Mouse (Mus musculus) embryonic facial prominence, embryonic 15.5 days (tissue): ENCODE results near the gene Dscam. TPM values are rescaled to one million over a fixed set of nuclear protein-coding genes. Genes with fewer than 3 reads are reported as not detected.

Experiments used
- ATAC-seq: fragments of 200-750 bp; cut with Nextera tagmentation; 2 replicates; pipeline ENCODE4 v1.8.0; 2017; ENCODE audit warnings: low read depth, moderate TSS enrichment; ENCODE audit not compliant: insufficient number of reproducible peaks, low FRiP score, low TSS enrichment
- H3K27ac ChIP-seq: fragments of 300-500 bp; sonication (generic); replicated peaks from 2 replicates; pipeline ENCODE4 v1.5.1; 2015; ENCODE audit warnings: mild to moderate bottlenecking, inconsistent platforms
- H3K27me3 ChIP-seq: fragments of 300-500 bp; sonication (generic); 2 replicates; pipeline ENCODE4 v1.6.1; 2015; ENCODE audit warnings: inconsistent platforms
- H3K36me3 ChIP-seq: fragments of 300-500 bp; sonication (generic); 2 replicates; pipeline ENCODE4 v1.6.1; 2015; ENCODE audit warnings: mild to moderate bottlenecking, inconsistent platforms
- H3K4me1 ChIP-seq: fragments of 300-500 bp; sonication (generic); 2 replicates; pipeline ENCODE4 v1.6.1; 2015; ENCODE audit warnings: inconsistent platforms
- H3K4me2 ChIP-seq: fragments of 300-500 bp; sonication (generic); replicated peaks from 2 replicates; pipeline ENCODE4 v1.6.1; 2015; ENCODE audit warnings: mild to moderate bottlenecking, inconsistent platforms
- H3K4me3 ChIP-seq: fragments of 300-500 bp; sonication (generic); replicated peaks from 2 replicates; pipeline ENCODE4 v1.5.1; 2015; ENCODE audit warnings: mild to moderate bottlenecking, inconsistent platforms
- H3K9ac ChIP-seq: fragments of 300-500 bp; sonication (generic); 2 replicates; pipeline ENCODE4 v1.6.1; 2015; ENCODE audit warnings: inconsistent platforms
- H3K9me3 ChIP-seq: fragments of 300-500 bp; sonication (generic); replicated peaks from 2 replicates; pipeline ENCODE4 v1.6.1; 2016; ENCODE audit warnings: inconsistent platforms
- WGBS: fragments of 180-500 bp; shearing (Covaris S2); methylation state at CpG from one replicate; pipeline ENCODE4 v1.1.7; 2015; 5-methylcytosine and 5-hydroxymethylcytosine counted together
- polyA plus RNA-seq: library from polyadenylated mRNA; unstranded; fragments of >200 nt; fragmentation: Nextera tagmentation; extraction: Ambion mirVana; gene quantifications from 2 replicates; pipeline ENCODE4 v1.2.1, GENCODE M21; 2015

Dscam gene
- polyA plus RNA-seq, 1 experiment from 2014 or later: 0.31 TPM

- Histone ChIP-seq H3K4me1 (no peaks in the 10 kb centered on the region), H3K27ac (no peak overlapping the region), H3K36me3 (no peaks in the 10 kb centered on the region), H3K27me3 (no peaks in the 10 kb centered on the region), H3K9me3 (no peaks in the 10 kb centered on the region), H3K4me2 (no peak overlapping the region), H3K4me3 (no peak overlapping the region), H3K9ac (no peak overlapping the region)
- no peak for ATAC-seq
- WGBS: 81% methylated on average over 2 of the region's 2 CpGs
Observed at GRCm38 (mm10) chr16:96931771-96932170, 238.8 kb downstream of the Dscam start.

GRCm38 (mm10) chr16:96928011-96928410 lies 242.5 kb downstream of the Dscam start:
- WGBS: 76% methylated on average over 1 of the region's 1 CpGs

GRCm38 (mm10) chr16:96927408-96927807 lies 243.1 kb downstream of the Dscam start:
- no peak for ATAC-seq
- H3K27me3 ChIP-seq: no peaks in the 10 kb centered on the region
- H3K36me3 ChIP-seq: no peaks in the 10 kb centered on the region
- no peak overlapping the region for H3K9ac ChIP-seq
- no peak overlapping the region for H3K4me3 ChIP-seq
- no peak overlapping the region for H3K4me2 ChIP-seq
- no peaks in the 10 kb centered on the region for H3K4me1 ChIP-seq
- no peak overlapping the region for H3K27ac ChIP-seq
- no peaks in the 10 kb centered on the region for H3K9me3 ChIP-seq

More at GRCm38 (mm10) chr16:96928011-96928410, 242.5 kb downstream of the Dscam start:
- no peak overlapping the region for H3K4me3 ChIP-seq
- H3K27me3 ChIP-seq: no peaks in the 10 kb centered on the region
- no peak overlapping the region for H3K9ac ChIP-seq
- no peak overlapping the region for H3K4me2 ChIP-seq
- no peaks in the 10 kb centered on the region for H3K4me1 ChIP-seq
- no peak overlapping the region for H3K27ac ChIP-seq
- H3K36me3 ChIP-seq: no peaks in the 10 kb centered on the region
- ATAC-seq: no peak
- H3K9me3 ChIP-seq: no peaks in the 10 kb centered on the region

- Histone ChIP-seq H3K4me1 (no peaks in the 10 kb centered on the region), H3K36me3 (no peaks in the 10 kb centered on the region), H3K27ac (no peak overlapping the region), H3K4me2 (no peak overlapping the region), H3K9ac (no peak overlapping the region), H3K9me3 (no peaks in the 10 kb centered on the region), H3K4me3 (no peak overlapping the region), H3K27me3 (no peaks in the 10 kb centered on the region)
- ATAC-seq: no peak
- WGBS: 59% methylated on average over 3 of the region's 3 CpGs
Observed at GRCm38 (mm10) chr16:96926977-96927376, 243.6 kb downstream of the Dscam start.

GRCm38 (mm10) chr16:96923941-96924340 lies 246.6 kb downstream of the Dscam start:
- H3K9me3 ChIP-seq: no peaks in the 10 kb centered on the region
- no peak overlapping the region for H3K4me3 ChIP-seq
- no peak overlapping the region for H3K27ac ChIP-seq
- no peaks in the 10 kb centered on the region for H3K4me1 ChIP-seq
- no peak overlapping the region for H3K4me2 ChIP-seq
- no peaks in the 10 kb centered on the region for H3K27me3 ChIP-seq
- no peaks in the 10 kb centered on the region for H3K36me3 ChIP-seq
- ATAC-seq: no peak
- no peak overlapping the region for H3K9ac ChIP-seq
- WGBS: 81% methylated on average over 4 of the region's 4 CpGs

- Histone ChIP-seq H3K36me3 (no peaks in the 10 kb centered on the region), H3K27ac (no peak overlapping the region), H3K4me2 (no peak overlapping the region), H3K4me1 (no peaks in the 10 kb centered on the region), H3K9me3 (no peaks in the 10 kb centered on the region), H3K27me3 (no peaks in the 10 kb centered on the region), H3K9ac (no peak overlapping the region), H3K4me3 (no peak overlapping the region)
- 84% methylated on average over 3 of the region's 3 CpGs for WGBS
- ATAC-seq: no peak
Observed at GRCm38 (mm10) chr16:96914495-96914894, 256.1 kb downstream of the Dscam start.

GRCm38 (mm10) chr16:96912836-96913235 lies 257.7 kb downstream of the Dscam start:
- no peaks in the 10 kb centered on the region for H3K27me3 ChIP-seq
- WGBS: 84% methylated on average over 7 of the region's 7 CpGs
- H3K27ac ChIP-seq: no peak overlapping the region
- H3K9ac ChIP-seq: no peak overlapping the region
- H3K4me3 ChIP-seq: no peak overlapping the region
- no peaks in the 10 kb centered on the region for H3K4me1 ChIP-seq
- no peak overlapping the region for H3K4me2 ChIP-seq
- H3K9me3 ChIP-seq: no peaks in the 10 kb centered on the region
- no peaks in the 10 kb centered on the region for H3K36me3 ChIP-seq
- ATAC-seq: no peak

- H3K36me3 ChIP-seq: no peaks in the 10 kb centered on the region
- no peak overlapping the region for H3K9ac ChIP-seq
- no peaks in the 10 kb centered on the region for H3K27me3 ChIP-seq
- H3K27ac ChIP-seq: no peak overlapping the region
- H3K4me3 ChIP-seq: no peak overlapping the region
- no peaks in the 10 kb centered on the region for H3K9me3 ChIP-seq
- H3K4me2 ChIP-seq: no peak overlapping the region
- H3K4me1 ChIP-seq: no peaks in the 10 kb centered on the region
- ATAC-seq: no peak
- 83% methylated on average over 2 of the region's 2 CpGs for WGBS
Observed at GRCm38 (mm10) chr16:96912103-96912502, 258.4 kb downstream of the Dscam start.

GRCm38 (mm10) chr16:96910405-96911164 lies 260.0 kb downstream of the Dscam start:
- no peak overlapping the region for H3K27ac ChIP-seq
- no peak overlapping the region for H3K9ac ChIP-seq
- no peaks in the 10 kb centered on the region for H3K36me3 ChIP-seq
- no peaks in the 10 kb centered on the region for H3K9me3 ChIP-seq
- no peaks in the 10 kb centered on the region for H3K4me1 ChIP-seq
- no peaks in the 10 kb centered on the region for H3K27me3 ChIP-seq
- no peak overlapping the region for H3K4me2 ChIP-seq
- 54% methylated on average over 4 of the region's 4 CpGs for WGBS
- H3K4me3 ChIP-seq: no peak overlapping the region
- no peak for ATAC-seq

GRCm38 (mm10) chr16:96907818-96908217 lies 262.7 kb downstream of the Dscam start:
- Histone ChIP-seq H3K9ac (no peak overlapping the region), H3K4me3 (no peak overlapping the region), H3K9me3 (no peaks in the 10 kb centered on the region), H3K36me3 (no peaks in the 10 kb centered on the region), H3K27me3 (no peaks in the 10 kb centered on the region), H3K27ac (no peak overlapping the region), H3K4me2 (no peak overlapping the region), H3K4me1 (no peaks in the 10 kb centered on the region)
- WGBS: 97% methylated on average over 1 of the region's 1 CpGs
- no peak for ATAC-seq

- Histone ChIP-seq H3K36me3 (no peaks in the 10 kb centered on the region), H3K27me3 (no peaks in the 10 kb centered on the region), H3K27ac (no peak overlapping the region), H3K9me3 (no peaks in the 10 kb centered on the region), H3K9ac (no peak overlapping the region), H3K4me2 (no peak overlapping the region), H3K4me1 (no peaks in the 10 kb centered on the region), H3K4me3 (no peak overlapping the region)
- 79% methylated on average over 1 of the region's 1 CpGs for WGBS
- no peak for ATAC-seq
Observed at GRCm38 (mm10) chr16:96907081-96907480, 263.5 kb downstream of the Dscam start.

- Histone ChIP-seq H3K9me3 (no peaks in the 10 kb centered on the region), H3K9ac (no peak overlapping the region), H3K4me2 (no peak overlapping the region), H3K4me1 (no peaks in the 10 kb centered on the region), H3K36me3 (no peaks in the 10 kb centered on the region), H3K4me3 (no peak overlapping the region), H3K27ac (no peak overlapping the region), H3K27me3 (no peaks in the 10 kb centered on the region)
- WGBS: 80% methylated on average over 2 of the region's 2 CpGs
- no peak for ATAC-seq
Observed at GRCm38 (mm10) chr16:96906630-96907029, 263.9 kb downstream of the Dscam start.
